Mouse (Mus musculus) liver, embryonic 14.5 days (tissue): ENCODE measurements around the gene Gabrb2. TPM values are rescaled to one million over a fixed set of nuclear protein-coding genes. Genes with fewer than 3 reads are reported as not detected.

Experiments
- ATAC-seq: fragments of 200-750 bp; cut with Nextera tagmentation; 2 replicates; pipeline ENCODE4 v1.8.0; 2017; ENCODE audit warnings: moderate number of reproducible peaks, mild to moderate bottlenecking, moderate library complexity; ENCODE audit not compliant: insufficient read depth
- DNase-seq, 3 experiments: peaks; one replicate each; pipeline ENCODE4 v3.0.0-alpha.2; 2012 to 2013; ENCODE audit warnings: low read depth in 3 of 3, low spot score in 3 of 3
- H3K27ac ChIP-seq: fragments of 300-500 bp; sonication (generic); 2 replicates; pipeline ENCODE4 v1.5.1; 2014; ENCODE audit warnings: moderate library complexity, mild to moderate bottlenecking, control low read depth, inconsistent platforms
- H3K27me3 ChIP-seq: fragments of 300-500 bp; sonication (generic); 2 replicates; pipeline ENCODE4 v1.6.1; 2014; ENCODE audit warnings: mild to moderate bottlenecking, low read length, moderate library complexity; ENCODE audit not compliant: control insufficient read depth, insufficient read depth
- H3K36me3 ChIP-seq: fragments of 300-500 bp; sonication (generic); replicated peaks from 2 replicates; pipeline ENCODE4 v1.6.1; 2014; ENCODE audit warnings: low read depth; ENCODE audit not compliant: control insufficient read depth, insufficient read depth
- H3K4me1 ChIP-seq, 2 experiments: fragments of 200-500 bp in 1 of 2; fragments of 300-500 bp in 1 of 2; sonication (generic) in 1 of 2; replicated peaks; 2 replicates each; pipeline ENCODE4 v1.6.1; 2012 to 2014; ENCODE audit warnings: antibody characterized with exemption in 1 of 2, inconsistent platforms in 1 of 2, low read length in 1 of 2; ENCODE audit not compliant: control insufficient read depth in 2 of 2, insufficient read depth in 2 of 2
- H3K4me2 ChIP-seq: fragments of 300-500 bp; sonication (generic); 2 replicates; pipeline ENCODE4 v1.6.1; 2014; ENCODE audit warnings: low read depth, mild to moderate bottlenecking, control low read depth, moderate library complexity
- H3K4me3 ChIP-seq, 2 experiments: fragments of 200-500 bp in 1 of 2; fragments of 300-500 bp in 1 of 2; sonication (generic) in 1 of 2; 2 replicates each; pipeline ENCODE4 v1.5.1; 2012 to 2014; ENCODE audit warnings: low read depth in 2 of 2, low read length in 2 of 2, mild to moderate bottlenecking in 2 of 2, control low read depth in 1 of 2, inconsistent platforms in 1 of 2, moderate library complexity in 1 of 2; ENCODE audit not compliant: insufficient read depth in 1 of 2
- H3K9ac ChIP-seq: fragments of 300-500 bp; sonication (generic); replicated peaks from 2 replicates; pipeline ENCODE4 v1.6.1; 2014; ENCODE audit warnings: mild to moderate bottlenecking, control low read depth, moderate library complexity
- H3K9me3 ChIP-seq: fragments of 300-500 bp; sonication (generic); 2 replicates; pipeline ENCODE4 v1.6.1; 2016; ENCODE audit warnings: low read length, mixed read lengths; ENCODE audit not compliant: control insufficient read depth
- CTCF ChIP-seq: IDR thresholded peaks from 2 replicates; pipeline ENCODE4 v1.5.1; 2016; ENCODE audit warnings: antibody characterized with exemption, low read depth, control low read depth
- EP300 ChIP-seq: IDR thresholded peaks from 2 replicates; pipeline ENCODE4 v1.6.1; 2016; ENCODE audit warnings: antibody characterized with exemption, low read depth
- WGBS: fragments of 180-500 bp; shearing (Covaris S2); extraction: QIAGEN DNeasy Blood & Tissue Kit; methylation state at CpG from one replicate; pipeline ENCODE4 v1.1.7; 2014; ENCODE audit not compliant: insufficient replicate concordance; 5-methylcytosine and 5-hydroxymethylcytosine counted together
- polyA plus RNA-seq, 2 experiments: library from polyadenylated mRNA; depleted of rRNA in 1 of 2; stranded (reverse) in 1 of 2; unstranded in 1 of 2; fragments of >200 nt; fragmentation: Nextera tagmentation in 1 of 2; extraction: Ambion mirVana in 1 of 2; gene quantifications; 2 replicates each; pipeline versions ENCODE4 v1.2.1 to v1.2.3; 2012 to 2014

Gabrb2 gene
- polyA plus RNA-seq, 2 experiments: 0.02 to 0.03 TPM

GRCm38 (mm10) chr11:42606225-42606624 is 186.7 kb downstream of the Gabrb2 start:
- no peak overlapping the region for H3K4me3 ChIP-seq
- ATAC-seq: no peak
- no peaks in the 10 kb centered on the region for H3K4me1 ChIP-seq
- no peak overlapping the region for H3K4me2 ChIP-seq
- no peak overlapping the region for H3K27ac ChIP-seq
- H3K9me3 ChIP-seq: no peaks in the 10 kb centered on the region
- no peak overlapping the region for H3K9ac ChIP-seq
- no peak for DNase-seq
- no peaks in the 10 kb centered on the region for H3K27me3 ChIP-seq
- no peak for TF ChIP-seq CTCF
- TF ChIP-seq EP300: no peak
- no peaks in the 10 kb centered on the region for H3K36me3 ChIP-seq
- 51% methylated on average over 1 of the region's 1 CpGs for WGBS

DNA sequence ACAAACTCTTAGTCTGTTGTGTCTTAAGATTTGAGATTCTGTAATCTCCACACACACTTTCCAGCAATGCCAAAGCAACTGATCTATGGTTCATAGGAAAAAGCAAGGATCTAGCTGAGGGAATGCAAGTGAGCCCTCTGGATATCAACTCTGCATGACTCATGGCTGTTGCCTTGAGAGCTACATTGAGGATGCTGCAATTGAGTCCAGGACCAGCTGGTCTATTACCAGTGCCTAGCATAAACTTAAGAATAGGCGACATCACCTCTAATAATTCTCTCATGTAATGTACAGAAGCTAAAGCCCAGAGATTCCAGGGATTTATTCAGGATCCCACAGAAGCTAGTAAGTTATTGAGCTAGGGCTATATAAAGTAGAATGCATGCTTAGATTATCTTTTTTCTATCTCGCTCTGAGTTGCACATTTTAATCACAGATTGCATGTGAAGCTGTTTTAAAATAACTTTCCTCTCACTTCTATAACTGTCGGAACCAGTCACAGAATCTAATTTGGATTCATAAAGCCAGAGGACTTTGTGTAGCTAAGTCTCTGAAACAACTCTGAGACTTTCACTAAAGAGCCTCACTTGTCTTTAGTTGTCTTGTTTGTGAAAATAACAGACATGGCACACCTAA is 189.7 kb downstream of the Gabrb2 start:
- DNase-seq (no peak), ATAC-seq (no peak)
- no peak overlapping the region for H3K4me3 ChIP-seq
- no peak for TF ChIP-seq EP300
- TF ChIP-seq CTCF: no peak
- H3K4me1 ChIP-seq: no peaks in the 10 kb centered on the region
- no peak overlapping the region for H3K9ac ChIP-seq
- no peak overlapping the region for H3K4me2 ChIP-seq
- H3K27ac ChIP-seq: no peak overlapping the region
- 65% methylated on average over 3 of the region's 3 CpGs for WGBS
- H3K36me3 ChIP-seq: no peaks in the 10 kb centered on the region
- no peaks in the 10 kb centered on the region for H3K27me3 ChIP-seq
- no peaks in the 10 kb centered on the region for H3K9me3 ChIP-seq

GRCm38 (mm10) chr11:42618195-42618594 is 198.6 kb downstream of the Gabrb2 start:
- DNase-seq: no peak
- Histone ChIP-seq H3K9me3 (no peaks in the 10 kb centered on the region), H3K4me3 (no peak overlapping the region), H3K27me3 (no peaks in the 10 kb centered on the region), H3K27ac (no peak overlapping the region), H3K4me1 (no peaks in the 10 kb centered on the region), H3K9ac (no peak overlapping the region), H3K4me2 (no peak overlapping the region), H3K36me3 (no peaks in the 10 kb centered on the region)
- no peak for ATAC-seq
- WGBS: 63% methylated on average over 2 of the region's 2 CpGs
- TF ChIP-seq EP300 (no peak), CTCF (no peak)

DNA sequence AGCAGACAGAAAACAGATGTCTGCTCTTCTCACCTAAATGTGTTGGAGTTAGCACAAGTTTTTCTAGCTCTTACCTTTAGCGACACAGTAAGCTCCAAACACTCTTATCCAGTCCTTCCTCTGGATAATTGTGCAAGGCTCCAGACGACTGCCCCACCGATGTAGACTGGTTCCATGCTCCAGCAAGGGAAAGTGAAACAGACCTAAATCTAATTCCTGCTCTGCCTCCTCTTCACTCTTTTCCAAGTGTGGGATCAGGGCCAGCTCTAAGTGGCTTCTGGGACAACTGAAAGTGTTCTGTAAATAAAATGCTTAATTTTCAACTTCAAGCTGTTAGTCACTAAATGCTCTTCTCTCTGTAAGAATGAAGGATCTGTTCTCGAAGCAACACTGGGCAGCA is 201.6 kb downstream of the Gabrb2 start:
- DNase-seq: no peak
- Histone ChIP-seq H3K9me3 (no peaks in the 10 kb centered on the region), H3K4me1 (no peaks in the 10 kb centered on the region), H3K4me2 (no peak overlapping the region), H3K27ac (no peak overlapping the region), H3K27me3 (no peaks in the 10 kb centered on the region), H3K9ac (no peak overlapping the region), H3K4me3 (no peak overlapping the region), H3K36me3 (no peaks in the 10 kb centered on the region)
- ATAC-seq: no peak
- WGBS: 58% methylated on average over 4 of the region's 4 CpGs
- TF ChIP-seq EP300: no peak
- no peak for TF ChIP-seq CTCF

GRCm38 (mm10) chr11:42650111-42650510 is 230.6 kb downstream of the Gabrb2 start:
- Histone ChIP-seq H3K36me3 (no peaks in the 10 kb centered on the region), H3K9ac (no peak overlapping the region), H3K9me3 (no peaks in the 10 kb centered on the region), H3K27ac (no peak overlapping the region), H3K4me3 (no peak overlapping the region), H3K4me1 (no peaks in the 10 kb centered on the region), H3K4me2 (no peak overlapping the region), H3K27me3 (no peaks in the 10 kb centered on the region)
- WGBS: 43% methylated on average over 5 of the region's 5 CpGs
- TF ChIP-seq EP300 (no peak), CTCF (no peak)
- no peak for ATAC-seq
- DNase-seq: no peak
